Mouse (Mus musculus) adrenal gland, adult 2 months (tissue): ENCODE measurements around the gene Insm1. TPM values are rescaled to one million over a fixed set of nuclear protein-coding genes. Genes with fewer than 3 reads are reported as not detected.
A peak's percentile ranks its signal among the peaks of the same experiment; 100 is the strongest.

ENCODE experiments used
- DNase-seq: peaks from one replicate; pipeline ENCODE4 v3.0.0; 2021
- polyA plus RNA-seq: library from polyadenylated mRNA; depleted of rRNA; stranded (reverse); fragments of >200 nt; gene quantifications from 2 replicates; pipeline ENCODE4 v1.2.3, GENCODE M21; 2012
- total RNA-seq, 2 experiments: library from RNA; stranded (reverse); gene quantifications; 2 replicates each; pipeline ENCODE4 v1.2.3; 2021

The Insm1 gene
- total and polyA plus RNA-seq, 3 experiments: 3.7 to 11.8 (median 10.0) TPM

GRCm38 (mm10) chr2:146224141-146224540 lies 2.4 kb downstream of the Insm1 start:
- no peak for DNase-seq

- no peak for DNase-seq
Measured at GRCm38 (mm10) chr2:146225818-146226217, 4.1 kb downstream of the Insm1 start.

GRCm38 (mm10) chr2:146226484-146226883 lies 4.8 kb downstream of the Insm1 start:
- DNase-seq: peak; percentile 74

DNA sequence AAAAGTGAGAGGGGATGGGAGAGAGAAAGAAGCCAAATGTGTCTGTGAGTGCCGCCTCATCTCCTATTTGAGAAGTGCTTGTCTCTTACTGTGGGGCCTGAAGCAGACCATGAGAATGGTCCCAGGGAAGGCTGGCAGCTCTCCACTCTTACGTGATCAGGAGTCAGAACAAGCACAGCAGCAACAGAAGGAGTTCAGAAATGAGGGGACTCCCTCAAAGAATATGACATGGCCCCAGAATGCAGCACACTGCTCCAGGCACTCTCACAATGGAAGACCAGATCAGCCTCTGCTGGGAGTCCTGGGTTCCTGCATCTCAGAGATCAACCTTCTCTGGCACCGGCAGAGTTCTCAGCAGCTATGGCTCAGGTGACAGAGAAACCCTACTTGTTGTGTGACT lies 5.9 kb downstream of the Insm1 start:
- no peak for DNase-seq

- no peak for DNase-seq
Measured at GRCm38 (mm10) chr2:146228435-146228834, 6.7 kb downstream of the Insm1 start.

GRCm38 (mm10) chr2:146231485-146231884 lies 9.8 kb downstream of the Insm1 start:
- DNase-seq: no peak

DNA sequence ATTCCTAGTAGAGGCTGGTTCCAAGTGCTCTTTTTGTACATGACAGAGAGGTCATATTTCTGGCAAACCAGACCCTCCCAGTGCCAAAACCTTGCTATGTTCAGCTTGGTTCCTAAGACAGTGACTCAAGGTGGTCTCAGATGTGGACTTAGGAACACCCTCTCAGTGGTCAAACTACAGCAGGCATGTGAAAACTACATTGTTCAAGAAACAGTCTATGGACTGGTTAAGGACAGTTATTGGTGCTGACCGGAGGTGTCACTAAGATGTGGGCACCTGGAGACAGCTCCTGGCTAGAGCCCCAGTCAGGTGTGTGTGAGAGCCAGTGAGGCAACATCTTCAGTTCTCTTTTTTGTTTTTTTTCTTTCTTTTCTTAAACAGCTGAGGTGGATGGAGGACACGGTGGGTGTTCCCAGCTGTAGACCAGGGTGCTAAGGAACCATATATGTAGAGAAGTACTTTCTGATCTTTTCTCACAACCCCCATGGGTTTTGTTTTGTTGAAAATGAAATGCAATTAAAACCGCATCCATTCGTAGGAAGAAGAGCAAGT lies 17.6 kb downstream of the Insm1 start:
- DNase-seq: no peak

GRCm38 (mm10) chr2:146244049-146244448 lies 22.3 kb downstream of the Insm1 start:
- no peak for DNase-seq

- no peak for DNase-seq
Measured at GRCm38 (mm10) chr2:146245401-146245800, 23.7 kb downstream of the Insm1 start.

- no peak for DNase-seq
Measured at GRCm38 (mm10) chr2:146246409-146247075, 24.8 kb downstream of the Insm1 start.

DNA sequence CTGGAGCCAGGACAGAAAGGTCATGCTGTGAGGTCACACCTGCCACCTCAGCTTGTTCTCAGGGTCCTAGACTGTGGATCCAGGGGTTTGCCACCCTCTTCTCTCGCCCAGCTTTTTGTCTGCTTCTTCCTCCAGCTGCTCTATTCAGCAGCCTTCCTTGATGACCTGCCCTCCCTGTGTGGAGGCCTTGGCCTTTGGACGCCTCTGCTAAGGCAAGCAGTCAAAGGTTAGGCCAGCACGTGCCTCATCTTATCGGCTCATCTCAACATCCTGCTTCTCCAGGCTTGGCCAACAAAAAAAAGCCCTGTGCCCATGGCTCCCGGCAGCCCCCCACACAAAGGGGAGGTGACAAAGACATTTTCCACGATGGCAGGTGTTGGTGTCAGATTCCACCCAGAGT lies 25.9 kb downstream of the Insm1 start:
- DNase-seq: no peak

- DNase-seq: no peak
Measured at GRCm38 (mm10) chr2:146249033-146249432, 27.3 kb downstream of the Insm1 start.

- DNase-seq: no peak
Measured at GRCm38 (mm10) chr2:146250236-146250904, 28.6 kb downstream of the Insm1 start.

DNA sequence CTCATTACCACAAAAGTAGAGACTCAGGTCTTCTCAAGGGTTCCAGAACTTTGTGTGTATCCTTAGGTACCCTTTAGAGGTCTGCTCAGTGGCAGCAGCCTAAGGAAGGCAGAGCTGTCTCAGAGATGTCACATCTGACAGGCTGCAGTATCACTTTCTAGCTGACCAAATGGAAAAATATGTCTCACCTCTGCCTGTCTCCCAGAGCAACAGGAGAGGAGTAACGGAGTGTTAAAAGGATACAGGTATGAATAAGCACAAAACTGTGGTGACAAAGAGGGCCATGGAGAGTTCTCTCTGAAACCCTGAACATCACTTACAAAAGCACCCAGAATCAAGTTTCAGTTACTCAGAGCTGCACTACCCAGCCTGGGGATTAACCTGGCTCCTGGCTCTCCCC lies 32.7 kb downstream of the Insm1 start:
- no peak for DNase-seq

GRCm38 (mm10) chr2:146255636-146256035 lies 33.9 kb downstream of the Insm1 start:
- no peak for DNase-seq

DNA sequence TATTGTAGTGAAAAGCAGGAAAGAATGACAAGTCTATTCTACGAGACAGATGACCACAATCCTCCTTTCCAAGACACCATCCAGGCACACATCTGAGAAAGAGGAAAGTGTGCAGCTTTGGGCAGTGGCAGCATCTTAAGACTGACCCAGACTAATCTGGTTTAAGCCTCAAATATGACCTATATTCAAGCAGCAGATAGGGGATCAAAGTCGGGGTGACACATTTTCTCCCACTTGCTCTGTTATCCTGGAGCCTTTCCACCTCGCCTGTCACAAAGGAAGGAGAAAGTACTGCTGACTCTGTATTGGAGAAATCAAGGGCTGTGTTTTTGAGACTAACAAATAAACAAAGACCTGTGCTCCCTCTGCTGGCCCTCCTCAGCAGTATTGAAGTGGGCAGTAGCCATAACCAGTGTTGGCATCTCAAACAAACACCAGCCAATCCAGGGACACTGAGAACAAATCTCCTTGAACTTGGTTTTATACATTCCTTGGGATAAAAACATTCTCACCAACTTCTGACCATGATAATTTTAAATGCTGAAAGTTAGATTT lies 34.7 kb downstream of the Insm1 start:
- DNase-seq: peak; percentile 21

GRCm38 (mm10) chr2:146257037-146257436 lies 35.3 kb downstream of the Insm1 start:
- DNase-seq: no peak

- no peak for DNase-seq
Measured at GRCm38 (mm10) chr2:146257609-146258008, 35.9 kb downstream of the Insm1 start.

DNA sequence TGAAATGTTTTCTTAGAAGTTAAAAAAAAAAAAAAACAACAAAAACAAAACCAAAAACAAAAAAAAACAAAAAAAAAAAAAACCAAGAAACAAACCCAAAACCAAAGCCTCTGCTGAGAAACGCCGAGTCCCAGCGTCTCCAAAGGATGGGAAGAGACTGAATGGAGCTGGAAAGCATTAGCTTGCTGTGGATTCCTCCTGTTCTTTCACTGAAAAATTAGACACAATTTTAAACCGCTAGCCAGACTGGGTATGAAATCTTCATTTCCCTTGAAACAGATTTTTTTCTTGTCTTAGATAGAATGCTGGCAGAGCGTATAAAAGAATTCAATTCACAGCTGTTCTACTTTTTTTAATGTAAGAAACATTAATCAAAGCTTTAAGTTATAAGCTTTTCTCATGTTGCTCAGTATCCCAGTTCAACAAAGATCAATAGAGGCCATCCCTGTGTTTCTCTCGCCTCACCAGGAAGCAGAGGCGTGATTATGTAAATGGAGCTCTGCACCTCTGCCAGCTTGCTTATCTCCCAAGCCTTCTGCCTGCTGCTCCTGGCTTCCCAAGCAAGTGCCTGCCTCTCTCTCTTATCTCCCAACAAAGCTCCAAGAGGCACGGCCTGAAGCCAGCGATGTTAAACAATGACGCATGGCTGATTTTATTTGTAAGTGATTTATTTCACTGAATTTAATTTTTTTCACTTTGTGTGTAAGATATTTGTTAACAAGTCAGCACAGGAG lies 37.2 kb downstream of the Insm1 start:
- DNase-seq: no peak

- no peak for DNase-seq
Measured at GRCm38 (mm10) chr2:146259787-146260560, 38.3 kb downstream of the Insm1 start.

- DNase-seq: no peak
Measured at GRCm38 (mm10) chr2:146261146-146261545, 39.4 kb downstream of the Insm1 start.

- no peak for DNase-seq
Measured at GRCm38 (mm10) chr2:146262215-146262614, 40.5 kb downstream of the Insm1 start.
